Mouse (Mus musculus) limb, embryonic 12.5 days (tissue): ENCODE measurements around the gene Krtap3-3. TPM values are rescaled to one million over a fixed set of nuclear protein-coding genes. Genes with fewer than 3 reads are reported as not detected.
"Not testable (repeated sequence)": the region's sequence is repeated elsewhere in the genome, so short reads cannot be mapped to it uniquely, and the experiment has no call there.

Experiments used
- ATAC-seq: fragments of 200-750 bp; cut with Nextera tagmentation; 2 replicates; pipeline ENCODE4 v1.8.0; 2017; ENCODE audit warnings: low read depth, moderate TSS enrichment; ENCODE audit not compliant: insufficient number of reproducible peaks, insufficient read depth, low FRiP score, low TSS enrichment
- H3K27ac ChIP-seq: fragments of 300-500 bp; sonication (generic); 2 replicates; pipeline ENCODE4 v1.5.1; 2016; ENCODE audit warnings: mild to moderate bottlenecking, moderate library complexity
- H3K27me3 ChIP-seq: fragments of 300-500 bp; sonication (generic); 2 replicates; pipeline ENCODE4 v1.6.1; 2016; ENCODE audit warnings: mild to moderate bottlenecking, moderate library complexity
- H3K36me3 ChIP-seq: fragments of 300-500 bp; sonication (generic); 2 replicates; pipeline ENCODE4 v1.6.1; 2016; ENCODE audit warnings: mild to moderate bottlenecking, moderate library complexity
- H3K4me1 ChIP-seq: fragments of 300-500 bp; sonication (generic); replicated peaks from 2 replicates; pipeline ENCODE4 v1.6.1; 2016
- H3K4me2 ChIP-seq: fragments of 300-500 bp; sonication (generic); 2 replicates; pipeline ENCODE4 v1.6.1; 2016; ENCODE audit warnings: mild to moderate bottlenecking, moderate library complexity
- H3K4me3 ChIP-seq: fragments of 300-500 bp; sonication (generic); replicated peaks from 2 replicates; pipeline ENCODE4 v1.5.1; 2016; ENCODE audit warnings: mild to moderate bottlenecking
- H3K9ac ChIP-seq: fragments of 300-500 bp; sonication (generic); replicated peaks from 2 replicates; pipeline ENCODE4 v1.6.1; 2016; ENCODE audit warnings: mild to moderate bottlenecking, moderate library complexity
- H3K9me3 ChIP-seq: fragments of 300-500 bp; sonication (generic); 2 replicates; pipeline ENCODE4 v1.6.1; 2016; ENCODE audit warnings: mild to moderate bottlenecking, moderate library complexity
- WGBS: fragments of 180-500 bp; shearing (Covaris S2); methylation state at CpG from one replicate; pipeline ENCODE4 v1.1.7; 2016; 5-methylcytosine and 5-hydroxymethylcytosine counted together
- polyA plus RNA-seq: library from polyadenylated mRNA; unstranded; fragments of >200 nt; fragmentation: Nextera tagmentation; extraction: Ambion mirVana; gene quantifications from 2 replicates; pipeline ENCODE4 v1.2.1, GENCODE M21; 2016

The Krtap3-3 gene
- not detected in 2 replicates for polyA plus RNA-seq

DNA sequence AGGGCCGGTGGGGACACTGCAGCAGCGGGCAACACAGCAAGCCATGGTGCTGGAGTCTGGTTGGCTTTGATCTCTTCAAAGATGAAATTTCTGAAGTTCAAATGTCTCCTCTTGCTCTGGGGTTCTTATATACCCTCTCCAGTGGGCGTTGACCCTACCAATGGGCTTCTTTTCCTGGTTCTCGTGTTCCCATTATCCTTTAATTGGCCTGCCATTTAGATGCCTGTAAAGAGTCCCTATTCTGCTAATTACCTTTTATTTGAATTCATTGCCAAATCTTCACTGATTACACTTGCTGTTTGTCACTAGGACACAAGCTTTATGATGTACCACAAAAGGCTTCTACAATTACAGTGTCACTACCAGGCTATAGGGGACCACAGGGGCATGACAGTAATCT lies at the start of gene Krtap3-3:
TSS of gene Krtap3-3 (minus strand) at position 101 of the 400 bp plus-strand sequence.
- Histone ChIP-seq H3K27me3 (no peaks in the 10 kb centered on the region), H3K4me3 (no peak within 1 kb of the TSS), H3K27ac (no peak within 1 kb of the TSS), H3K9ac (no peak within 1 kb of the TSS), H3K9me3 (no peaks in the 10 kb centered on the region), H3K4me2 (no peak within 1 kb of the TSS), H3K36me3 (no peaks in the 10 kb centered on the region), H3K4me1 (no peaks in the 10 kb centered on the region)
- 43% methylated on average over 4 of the region's 4 CpGs for WGBS
- ATAC-seq, result no peak

DNA sequence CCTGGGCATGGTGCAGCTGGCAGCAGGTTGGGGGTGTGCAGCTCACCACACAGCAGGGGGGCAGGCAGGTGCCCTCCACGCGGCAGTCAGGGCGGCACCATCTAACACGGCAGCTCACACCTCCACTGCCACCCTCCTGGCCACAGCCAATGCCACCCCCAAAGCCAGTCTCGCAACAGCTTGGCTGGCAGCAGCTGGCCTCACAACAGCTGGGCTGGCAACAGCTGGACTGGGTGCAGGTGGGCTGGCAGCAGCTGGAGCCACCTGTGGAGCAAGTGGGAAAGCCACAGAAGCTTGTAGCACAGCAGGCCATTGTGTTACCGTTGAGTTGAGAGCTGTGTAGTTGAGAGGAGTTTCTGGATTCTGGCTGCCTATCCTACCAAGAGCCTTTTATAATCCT lies 47.1 kb upstream of the Krtap3-3 start, which contains the start of gene Krtap9-3:
TSS of gene Krtap9-3 (minus strand) at position 364 of the 400 bp plus-strand sequence.
- H3K36me3 ChIP-seq, H3K4me3 ChIP-seq, H3K9me3 ChIP-seq, H3K4me1 ChIP-seq, H3K9ac ChIP-seq, H3K27me3 ChIP-seq, ATAC-seq, H3K27ac ChIP-seq, H3K4me2 ChIP-seq: not testable (repeated sequence)
- 84% methylated on average over 6 of the region's 6 CpGs for WGBS

DNA sequence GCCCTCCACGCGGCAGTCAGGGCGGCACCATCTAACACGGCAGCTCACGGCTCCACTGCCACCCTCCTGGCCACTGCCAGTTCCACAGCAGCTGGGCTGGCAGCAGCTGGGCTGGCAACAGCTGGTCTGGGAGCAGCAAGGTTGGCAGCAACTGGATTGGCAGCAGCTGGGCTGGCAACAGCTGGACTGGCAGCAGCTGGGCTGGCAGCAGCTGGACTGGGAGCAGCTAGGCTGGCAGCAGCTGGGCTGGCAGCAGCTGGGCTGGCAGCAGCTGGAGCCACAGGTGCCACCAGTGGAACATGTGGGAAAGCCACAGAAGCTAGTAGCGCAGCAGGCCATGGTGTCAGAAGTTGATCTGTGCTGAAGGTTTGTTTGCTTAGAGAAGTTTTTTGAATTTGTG lies 40.3 kb upstream of the Krtap3-3 start, which contains the start of gene Krtap1-3:
TSS of gene Krtap1-3 (minus strand) at position 359 of the 400 bp plus-strand sequence.
- no peak within 1 kb of the TSS for H3K27ac ChIP-seq
- 75% methylated on average over 6 of the region's 6 CpGs for WGBS

DNA sequence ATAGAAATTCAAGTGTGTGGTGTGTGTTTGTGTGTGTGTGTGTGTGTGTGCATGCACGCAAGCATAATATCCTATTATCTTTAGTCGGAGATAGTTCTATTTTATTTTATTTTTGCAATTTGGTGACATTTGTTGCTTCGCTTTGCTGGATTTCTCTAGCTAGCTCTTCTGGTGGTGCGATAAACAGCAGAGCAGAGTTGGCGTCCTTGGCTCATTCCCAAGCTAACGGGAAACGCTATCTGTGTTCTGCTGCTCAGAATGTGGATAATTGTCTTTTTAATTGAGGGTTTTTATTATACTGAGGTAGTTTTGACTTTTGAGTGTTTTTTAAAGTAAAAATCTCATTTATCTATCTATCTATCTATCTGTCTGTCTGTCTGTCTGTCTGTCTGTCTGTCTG lies 34.4 kb upstream of the Krtap3-3 start:
- no peak overlapping the region for H3K4me3 ChIP-seq
- ATAC-seq, result no peak
- 88% methylated on average over 7 of the region's 7 CpGs for WGBS
- no peaks in the 10 kb centered on the region for H3K4me1 ChIP-seq
- no peak overlapping the region for H3K9ac ChIP-seq
- H3K27me3 ChIP-seq, result no peaks in the 10 kb centered on the region
- H3K27ac ChIP-seq, result no peak overlapping the region
- H3K36me3 ChIP-seq, result no peaks in the 10 kb centered on the region
- H3K4me2 ChIP-seq, result no peak overlapping the region
- H3K9me3 ChIP-seq, result no peaks in the 10 kb centered on the region

More for the DNA sequence above, 40.3 kb upstream of the Krtap3-3 start, which contains the start of gene Krtap1-3:
- Histone ChIP-seq H3K4me2 (no peak within 1 kb of the TSS), H3K27me3 (no peaks in the 10 kb centered on the region), H3K4me1 (no peaks in the 10 kb centered on the region), H3K9me3 (no peaks in the 10 kb centered on the region), H3K4me3 (no peak within 1 kb of the TSS), H3K9ac (no peak within 1 kb of the TSS), H3K36me3 (no peaks in the 10 kb centered on the region)
- no peak for ATAC-seq

DNA sequence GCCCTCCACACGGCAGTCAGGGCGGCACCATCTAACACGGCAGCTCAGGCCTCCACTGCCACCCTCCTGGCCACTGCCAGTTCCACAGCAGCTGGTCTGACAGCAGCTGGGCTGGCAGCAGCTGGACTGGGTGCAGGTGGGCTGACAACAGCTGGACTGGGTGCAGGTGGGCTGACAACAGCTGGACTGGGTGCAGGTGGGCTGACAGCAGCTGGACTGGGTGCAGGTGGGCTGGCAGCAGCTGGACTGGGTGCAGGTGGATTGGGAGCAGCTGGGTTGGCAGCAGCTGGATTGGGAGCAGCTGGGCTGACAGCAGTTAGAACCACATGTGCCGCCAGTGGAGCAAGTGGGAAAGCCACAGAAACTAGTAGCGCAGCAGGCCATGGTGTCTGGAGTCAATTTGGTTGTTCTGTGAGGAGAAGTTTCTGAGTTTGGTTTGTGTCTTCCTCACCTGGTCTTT lies 32.6 kb upstream of the Krtap3-3 start, which contains the start of gene Krtap1-4:
TSS of gene Krtap1-4 (minus strand) at position 410 of the 460 bp plus-strand sequence.
- H3K4me3 ChIP-seq, result no peak within 1 kb of the TSS
- no peaks in the 10 kb centered on the region for H3K27me3 ChIP-seq
- H3K4me2 ChIP-seq, result no peak within 1 kb of the TSS
- no peak within 1 kb of the TSS for H3K9ac ChIP-seq
- ATAC-seq, result no peak
- H3K27ac ChIP-seq, result no peak within 1 kb of the TSS
- H3K36me3 ChIP-seq, result no peaks in the 10 kb centered on the region
- WGBS, result 67% methylated on average over 5 of the region's 5 CpGs
- H3K9me3 ChIP-seq, result no peaks in the 10 kb centered on the region
- H3K4me1 ChIP-seq, result no peaks in the 10 kb centered on the region

DNA sequence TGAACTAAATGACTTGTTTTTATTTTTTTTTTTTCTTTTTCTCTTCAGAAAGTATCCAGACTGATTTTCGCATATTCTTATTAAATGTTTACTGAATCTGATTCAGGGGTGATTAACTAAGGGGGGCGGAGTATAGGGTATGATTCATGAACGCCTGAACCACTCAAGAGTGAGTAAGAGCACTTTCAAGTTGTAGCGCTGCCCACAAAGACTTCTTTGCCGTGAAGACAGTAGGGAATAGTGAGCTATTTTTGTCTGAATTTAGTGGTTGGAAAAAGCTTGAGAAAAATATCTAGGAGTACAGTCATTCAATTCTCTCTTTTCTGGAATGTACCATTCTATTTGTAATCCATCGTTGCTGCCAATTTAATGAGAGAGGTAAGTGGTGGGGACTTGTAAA lies 30.9 kb upstream of the Krtap3-3 start:
- WGBS, result 86% methylated on average over 6 of the region's 6 CpGs
- no peaks in the 10 kb centered on the region for H3K9me3 ChIP-seq
- ATAC-seq, result no peak
- H3K4me3 ChIP-seq, result no peak overlapping the region
- H3K27me3 ChIP-seq, result no peaks in the 10 kb centered on the region
- no peaks in the 10 kb centered on the region for H3K4me1 ChIP-seq
- H3K27ac ChIP-seq, result no peak overlapping the region
- no peak overlapping the region for H3K9ac ChIP-seq
- H3K36me3 ChIP-seq, result no peaks in the 10 kb centered on the region
- H3K4me2 ChIP-seq, result no peak overlapping the region

DNA sequence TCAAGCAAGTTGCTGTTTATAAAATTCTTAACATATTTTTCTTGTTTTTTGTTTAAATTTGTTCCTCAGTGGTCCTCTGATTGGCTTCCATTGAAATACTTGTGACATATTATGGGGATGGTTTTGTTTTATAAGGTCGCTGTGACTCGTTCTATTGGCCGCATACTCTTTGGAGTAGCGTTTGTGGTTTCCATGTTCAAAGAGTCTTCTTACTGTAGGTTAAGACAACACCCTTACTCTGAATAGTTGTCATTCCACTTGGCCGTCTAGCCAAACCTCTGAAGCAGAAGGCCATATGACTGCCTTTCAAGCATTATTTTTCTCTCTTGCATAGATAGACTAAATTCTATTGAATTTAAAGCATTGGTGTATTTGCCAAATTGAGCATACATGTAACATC lies 30.4 kb upstream of the Krtap3-3 start:
- ATAC-seq, result no peak
- no peak overlapping the region for H3K4me2 ChIP-seq
- H3K9ac ChIP-seq, result no peak overlapping the region
- no peaks in the 10 kb centered on the region for H3K9me3 ChIP-seq
- no peaks in the 10 kb centered on the region for H3K4me1 ChIP-seq
- WGBS, result 91% methylated on average over 5 of the region's 5 CpGs
- no peaks in the 10 kb centered on the region for H3K36me3 ChIP-seq
- no peak overlapping the region for H3K4me3 ChIP-seq
- H3K27me3 ChIP-seq, result no peaks in the 10 kb centered on the region
- no peak overlapping the region for H3K27ac ChIP-seq

DNA sequence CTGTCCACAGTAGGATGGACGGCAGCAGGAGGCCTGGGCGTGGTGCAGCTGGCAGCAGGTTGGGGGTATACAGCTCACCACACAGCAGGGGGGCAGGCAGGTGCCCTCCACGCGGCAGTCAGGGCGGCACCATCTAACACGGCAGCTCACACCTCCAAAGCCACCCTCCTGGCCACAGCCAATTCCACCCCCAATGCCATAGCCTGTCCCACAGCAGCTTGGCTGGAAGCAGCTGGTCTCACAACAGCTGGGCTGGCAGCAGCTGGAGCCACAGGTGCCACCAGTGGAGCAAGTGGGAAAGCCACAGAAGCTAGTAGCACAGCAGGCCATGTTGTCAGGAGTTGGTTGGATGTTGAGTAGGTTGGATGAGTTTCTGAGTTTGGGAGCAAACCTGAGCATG lies 30.0 kb upstream of the Krtap3-3 start, which contains the start of gene Krtap1-5:
TSS of gene Krtap1-5 (minus strand) at position 381 of the 400 bp plus-strand sequence.
- H3K27me3 ChIP-seq, result no peaks in the 10 kb centered on the region
- 90% methylated on average over 6 of the region's 6 CpGs for WGBS
- ATAC-seq, result no peak
- H3K4me1 ChIP-seq, result no peaks in the 10 kb centered on the region
- no peaks in the 10 kb centered on the region for H3K9me3 ChIP-seq
- H3K36me3 ChIP-seq, result no peaks in the 10 kb centered on the region
- no peak within 1 kb of the TSS for H3K4me2 ChIP-seq
- H3K4me3 ChIP-seq, result no peak within 1 kb of the TSS
- no peak within 1 kb of the TSS for H3K9ac ChIP-seq
- H3K27ac ChIP-seq, result no peak within 1 kb of the TSS

DNA sequence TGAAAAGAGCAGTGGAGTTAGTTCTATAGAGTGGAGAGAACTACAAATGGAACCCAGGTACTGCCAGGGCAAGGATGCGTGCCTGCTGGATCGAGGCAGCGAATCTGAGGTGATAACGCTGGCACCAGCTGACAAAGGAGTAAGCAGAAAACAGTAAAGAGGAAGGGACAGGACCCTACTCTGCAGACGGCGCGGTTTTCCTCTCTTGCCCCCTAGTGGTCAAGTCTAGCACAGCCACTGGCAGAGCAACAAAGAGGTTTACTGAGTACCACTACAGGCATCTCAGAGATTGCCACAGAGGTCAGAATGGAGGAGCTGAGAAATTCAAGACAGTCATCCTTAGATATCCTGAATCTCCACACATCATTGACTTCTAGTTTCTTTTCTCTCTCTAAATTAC lies 23.4 kb upstream of the Krtap3-3 start:
- H3K9me3 ChIP-seq, result no peaks in the 10 kb centered on the region
- no peaks in the 10 kb centered on the region for H3K27me3 ChIP-seq
- H3K4me1 ChIP-seq, result no peaks in the 10 kb centered on the region
- no peaks in the 10 kb centered on the region for H3K36me3 ChIP-seq
- H3K4me2 ChIP-seq, result peak overlapping the region; percentile 45
- peak; percentile 52; the same call in 1 of the 2 replicates for ATAC-seq
- 5% methylated on average over 7 of the region's 7 CpGs for WGBS
- H3K9ac ChIP-seq, result peak overlapping the region; percentile 42; the same call in 1 of the 2 replicates
- H3K4me3 ChIP-seq, result 0 out of 2 replicates have a peak overlapping the region, but pooled peaks have one; percentile 15
- H3K27ac ChIP-seq, result no peak overlapping the region

DNA sequence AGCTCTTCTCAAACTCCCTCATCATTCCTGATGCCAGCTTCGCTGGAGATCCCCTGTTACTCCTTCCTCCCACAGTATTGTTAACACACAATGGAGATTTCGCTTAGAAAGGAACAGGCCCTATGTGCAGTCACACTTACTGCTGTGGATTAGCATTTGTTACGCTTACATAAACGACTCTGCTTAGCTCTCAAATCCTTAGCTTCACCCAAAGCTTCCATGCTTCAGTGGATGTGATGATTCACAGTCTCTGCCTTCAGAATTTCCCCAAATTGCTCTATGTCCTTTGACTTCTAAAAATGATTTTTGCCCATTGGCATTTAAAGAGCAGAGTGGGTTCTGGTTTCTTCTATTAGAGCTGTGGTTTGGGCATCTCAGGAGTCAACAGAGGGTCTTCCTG lies 22.5 kb upstream of the Krtap3-3 start:
- no peak overlapping the region for H3K4me2 ChIP-seq
- no peaks in the 10 kb centered on the region for H3K27me3 ChIP-seq
- no peak for ATAC-seq
- WGBS, result 75% methylated on average over 4 of the region's 4 CpGs
- no peak overlapping the region for H3K4me3 ChIP-seq
- no peaks in the 10 kb centered on the region for H3K9me3 ChIP-seq
- no peaks in the 10 kb centered on the region for H3K4me1 ChIP-seq
- H3K36me3 ChIP-seq, result no peaks in the 10 kb centered on the region
- no peak overlapping the region for H3K9ac ChIP-seq
- no peak overlapping the region for H3K27ac ChIP-seq

DNA sequence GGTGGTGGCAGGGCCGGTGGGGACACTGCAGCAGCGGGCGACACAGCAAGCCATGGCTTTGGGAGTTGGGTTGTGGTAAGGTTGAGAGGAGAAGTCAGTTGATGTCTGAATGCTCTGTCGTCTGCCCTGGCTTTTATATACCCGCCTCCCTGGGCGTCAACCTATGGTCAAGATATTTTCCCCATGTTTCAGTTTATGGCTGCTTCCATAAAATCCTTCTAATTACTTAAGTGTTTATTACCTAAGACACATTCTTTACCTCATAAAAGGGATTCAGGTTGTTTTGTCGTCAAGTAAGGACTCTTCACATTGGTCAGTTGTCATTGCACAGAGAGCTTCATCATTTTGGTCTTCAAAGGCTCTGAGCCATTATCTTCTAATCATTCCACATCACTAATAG lies 15.9 kb upstream of the Krtap3-3 start, which contains the start of gene Krtap3-1:
TSS of gene Krtap3-1 (minus strand) at position 101 of the 400 bp plus-strand sequence.
- Histone ChIP-seq H3K9me3 (no peaks in the 10 kb centered on the region), H3K4me3 (no peak within 1 kb of the TSS), H3K9ac (no peak within 1 kb of the TSS), H3K27me3 (peaks cover 3% of the 10 kb centered on the region; the same call in 1 of the 2 replicates), H3K36me3 (no peaks in the 10 kb centered on the region), H3K4me1 (no peaks in the 10 kb centered on the region), H3K4me2 (no peak within 1 kb of the TSS), H3K27ac (no peak within 1 kb of the TSS)
- no peak for ATAC-seq
- WGBS, result 71% methylated on average over 7 of the region's 7 CpGs

DNA sequence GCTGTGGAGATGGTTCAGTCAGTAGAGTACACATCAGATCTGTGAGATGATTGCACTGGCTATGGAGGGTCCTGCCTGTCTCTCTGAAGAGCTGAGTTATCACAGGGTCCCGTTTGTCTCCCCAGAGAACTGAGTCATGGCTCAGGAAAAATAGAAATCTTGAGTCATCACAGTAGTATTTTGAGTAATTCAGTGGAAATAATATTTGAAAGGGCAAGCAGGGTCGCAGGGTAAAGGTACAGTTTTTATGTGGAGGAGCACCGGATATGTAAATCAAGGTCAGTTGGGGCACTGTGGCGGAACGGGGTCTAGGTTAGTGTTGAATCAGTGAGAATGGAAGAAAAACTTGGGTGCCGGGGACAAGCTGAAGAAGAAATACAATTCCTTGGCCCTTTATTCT lies 11.9 kb upstream of the Krtap3-3 start:
- no peak for ATAC-seq
- 85% methylated on average over 6 of the region's 6 CpGs for WGBS

More for the DNA sequence above, 11.9 kb upstream of the Krtap3-3 start:
- peaks cover 3% of the 10 kb centered on the region; the same call in 1 of the 2 replicates for H3K27me3 ChIP-seq
- no peaks in the 10 kb centered on the region for H3K36me3 ChIP-seq
- H3K9me3 ChIP-seq, result no peaks in the 10 kb centered on the region
- no peak overlapping the region for H3K4me3 ChIP-seq
- H3K4me1 ChIP-seq, result no peaks in the 10 kb centered on the region
- no peak overlapping the region for H3K4me2 ChIP-seq
- H3K9ac ChIP-seq, result no peak overlapping the region
- H3K27ac ChIP-seq, result no peak overlapping the region
